Mouse (Mus musculus): ENCODE results near the gene Mei4. TPM values are rescaled to one million over a fixed set of nuclear protein-coding genes. Genes with fewer than 3 reads are reported as not detected.
A peak's percentile ranks its signal among the peaks of the same experiment; 100 is the strongest.

Gene Mei4
- total and polyA plus RNA-seq, 2 experiments from 2014 or later, result 1.5 to 2.3 TPM

GRCm38 (mm10) chr9:82114865-82115264 is 251.4 kb downstream of the Mei4 start:
- no peak for TF ChIP-seq CTCF (IDR thresholded peaks at IDR 0.05; ENCODE audit: low read depth)
- H3K27ac ChIP-seq (ENCODE audit: low read depth, low read length), result 0 out of 2 replicates have a peak overlapping the region, but pooled peaks have one; percentile 21
- H3K36me3 ChIP-seq (ENCODE audit: insufficient read depth), result no peaks in the 10 kb centered on the region
- no peak overlapping the region for H3K4me3 ChIP-seq (ENCODE audit: low read depth, low read length)
- H3K4me2 ChIP-seq (ENCODE audit: low read depth), result no peak overlapping the region
- ATAC-seq (peak; percentile 98), DNase-seq (peak; percentile 78)
- no peaks in the 10 kb centered on the region for H3K9me3 ChIP-seq (ENCODE audit: low read length)
- WGBS, result 28% methylated on average over 2 of the region's 2 CpGs
- no peaks in the 10 kb centered on the region for H3K27me3 ChIP-seq (ENCODE audit: insufficient read depth, low read length)
- H3K9ac ChIP-seq, result no peak overlapping the region
- no peaks in the 10 kb centered on the region for H3K4me1 ChIP-seq (ENCODE audit: insufficient read depth)

GRCm38 (mm10) chr9:82136119-82136518 is 272.6 kb downstream of the Mei4 start:
- TF ChIP-seq CTCF (IDR thresholded peaks at IDR 0.05; ENCODE audit: low read depth), result no peak
- H3K27ac ChIP-seq (ENCODE audit: low read depth, low read length), result no peak overlapping the region

GRCm38 (mm10) chr9:82160143-82160542 is 296.7 kb downstream of the Mei4 start:
- no peak overlapping the region for H3K9ac ChIP-seq
- no peaks in the 10 kb centered on the region for H3K27me3 ChIP-seq (ENCODE audit: insufficient read depth, low read length)
- ATAC-seq (no peak), DNase-seq (no peak)
- H3K4me3 ChIP-seq (ENCODE audit: low read depth, low read length), result no peak overlapping the region
- H3K36me3 ChIP-seq (ENCODE audit: insufficient read depth), result no peaks in the 10 kb centered on the region
- no peak for TF ChIP-seq CTCF (IDR thresholded peaks at IDR 0.05; ENCODE audit: low read depth)
- WGBS, result 67% methylated on average over 9 of the region's 9 CpGs
- H3K4me1 ChIP-seq (ENCODE audit: insufficient read depth), result no peaks in the 10 kb centered on the region
- H3K9me3 ChIP-seq (ENCODE audit: low read length), result no peaks in the 10 kb centered on the region
- H3K4me2 ChIP-seq (ENCODE audit: low read depth), result no peak overlapping the region
- no peak overlapping the region for H3K27ac ChIP-seq (ENCODE audit: low read depth, low read length)

More at GRCm38 (mm10) chr9:82136119-82136518, 272.6 kb downstream of the Mei4 start:
- Histone ChIP-seq H3K4me3 (ENCODE audit: low read depth, low read length) (no peak overlapping the region), H3K4me1 (ENCODE audit: insufficient read depth) (no peaks in the 10 kb centered on the region), H3K36me3 (ENCODE audit: insufficient read depth) (no peaks in the 10 kb centered on the region), H3K9ac (no peak overlapping the region), H3K4me2 (ENCODE audit: low read depth) (no peak overlapping the region), H3K9me3 (ENCODE audit: low read length) (no peaks in the 10 kb centered on the region), H3K27me3 (ENCODE audit: insufficient read depth, low read length) (no peaks in the 10 kb centered on the region)
- DNase-seq (no peak), ATAC-seq (no peak)

- Histone ChIP-seq H3K9ac (no peak overlapping the region), H3K36me3 (ENCODE audit: insufficient read depth) (no peaks in the 10 kb centered on the region), H3K27ac (ENCODE audit: low read depth, low read length) (no peak overlapping the region), H3K9me3 (ENCODE audit: low read length) (no peaks in the 10 kb centered on the region), H3K4me3 (ENCODE audit: low read depth, low read length) (no peak overlapping the region), H3K4me1 (ENCODE audit: insufficient read depth) (no peaks in the 10 kb centered on the region), H3K27me3 (ENCODE audit: insufficient read depth, low read length) (no peaks in the 10 kb centered on the region), H3K4me2 (ENCODE audit: low read depth) (no peak overlapping the region)
- ATAC-seq (no peak), DNase-seq (no peak)
- no peak for TF ChIP-seq CTCF (IDR thresholded peaks at IDR 0.05; ENCODE audit: low read depth)
- WGBS, result 74% methylated on average over 4 of the region's 4 CpGs
Observed at GRCm38 (mm10) chr9:82162415-82162814, 298.9 kb downstream of the Mei4 start.

GRCm38 (mm10) chr9:82217976-82218375 is 354.5 kb downstream of the Mei4 start:
- DNase-seq, result peak; percentile 41
- H3K9ac ChIP-seq, result no peak overlapping the region
- no peak overlapping the region for H3K4me2 ChIP-seq (ENCODE audit: low read depth)
- no peak overlapping the region for H3K27ac ChIP-seq (ENCODE audit: low read depth, low read length)
- H3K36me3 ChIP-seq (ENCODE audit: insufficient read depth), result no peaks in the 10 kb centered on the region
- H3K27me3 ChIP-seq (ENCODE audit: insufficient read depth, low read length), result no peaks in the 10 kb centered on the region
- ATAC-seq, result no peak
- 33% methylated on average over 1 of the region's 1 CpGs for WGBS
- no peak for TF ChIP-seq CTCF (IDR thresholded peaks at IDR 0.05; ENCODE audit: low read depth)
- H3K4me3 ChIP-seq (ENCODE audit: low read depth, low read length), result no peak overlapping the region
- no peaks in the 10 kb centered on the region for H3K9me3 ChIP-seq (ENCODE audit: low read length)
- peaks cover 3% of the 10 kb centered on the region; the same call in 1 of the 2 replicates for H3K4me1 ChIP-seq (ENCODE audit: insufficient read depth)

- H3K27me3 ChIP-seq (ENCODE audit: insufficient read depth, low read length), result no peaks in the 10 kb centered on the region
- H3K4me2 ChIP-seq (ENCODE audit: low read depth), result no peak overlapping the region
- peak; percentile 69 for TF ChIP-seq CTCF (IDR thresholded peaks at IDR 0.05; ENCODE audit: low read depth)
- H3K4me3 ChIP-seq (ENCODE audit: low read depth, low read length), result no peak overlapping the region
- H3K9me3 ChIP-seq (ENCODE audit: low read length), result no peaks in the 10 kb centered on the region
- H3K4me1 ChIP-seq (ENCODE audit: insufficient read depth), result no peaks in the 10 kb centered on the region
- WGBS, result 84% methylated on average over 7 of the region's 7 CpGs
- no peaks in the 10 kb centered on the region for H3K36me3 ChIP-seq (ENCODE audit: insufficient read depth)
- no peak overlapping the region for H3K9ac ChIP-seq
- ATAC-seq (no peak), DNase-seq (no peak)
- no peak overlapping the region for H3K27ac ChIP-seq (ENCODE audit: low read depth, low read length)
Observed at GRCm38 (mm10) chr9:82247695-82248445, 384.4 kb downstream of the Mei4 start.

Other genes starting within 250 kb of the Mei4 start
- 8.2 and 9.3 TPM in 2 replicates for gene Htr1b, start 229.8 kb upstream of the Mei4 start, total RNA-seq (2014; rRNA removed)
- gene Htr1b, start 229.8 kb upstream of the Mei4 start, polyA plus RNA-seq (2015; fragmentation: Nextera tagmentation; extraction: Ambion mirVana), result 0.67 and 2.8 TPM in 2 replicates